Mouse (Mus musculus) forebrain, embryonic 16.5 days (tissue): ENCODE measurements at regions not wholly inside any gene's neighbourhood (a gene's known extent, or its start where the extent isn't known, plus 50 kb on each side); places are given as distances from the start of the nearest gene placed in this dataset.

Source experiments
- ATAC-seq: fragments of 200-750 bp; cut with Nextera tagmentation; 2 replicates; pipeline ENCODE4 v1.8.0; 2017; ENCODE audit warnings: mild to moderate bottlenecking, moderate library complexity
- H3K27ac ChIP-seq: fragments of 300-500 bp; sonication (generic); 2 replicates; pipeline ENCODE4 v1.5.1; 2014; ENCODE audit warnings: low read length, control low read depth
- H3K27me3 ChIP-seq: fragments of 300-500 bp; sonication (generic); replicated peaks from 2 replicates; pipeline ENCODE4 v1.6.1; 2014; ENCODE audit warnings: low read length; ENCODE audit not compliant: control insufficient read depth, insufficient read depth
- H3K36me3 ChIP-seq: fragments of 300-500 bp; sonication (generic); 2 replicates; pipeline ENCODE4 v1.6.1; 2014; ENCODE audit not compliant: control insufficient read depth, insufficient read depth
- H3K4me1 ChIP-seq: fragments of 300-500 bp; sonication (generic); replicated peaks from 2 replicates; pipeline ENCODE4 v1.6.1; 2014; ENCODE audit warnings: low read length; ENCODE audit not compliant: control insufficient read depth, insufficient read depth
- H3K4me2 ChIP-seq: fragments of 300-500 bp; sonication (generic); 2 replicates; pipeline ENCODE4 v1.6.1; 2014; ENCODE audit warnings: mild to moderate bottlenecking, low read length, control low read depth
- H3K4me3 ChIP-seq: fragments of 300-500 bp; sonication (generic); replicated peaks from 2 replicates; pipeline ENCODE4 v1.5.1; 2014; ENCODE audit warnings: mild to moderate bottlenecking, low read length, control low read depth
- H3K9ac ChIP-seq: fragments of 300-500 bp; sonication (generic); replicated peaks from 2 replicates; pipeline ENCODE4 v1.6.1; 2014; ENCODE audit warnings: low read depth, low read length, control low read depth
- H3K9me3 ChIP-seq: fragments of 300-500 bp; sonication (generic); 2 replicates; pipeline ENCODE4 v1.6.1; 2016; ENCODE audit warnings: low read length; ENCODE audit not compliant: control insufficient read depth
- WGBS: fragments of 180-500 bp; shearing (Covaris S2); extraction: QIAGEN DNeasy Blood & Tissue Kit; methylation state at CpG from one replicate; pipeline ENCODE4 v1.1.7; 2014; 5-methylcytosine and 5-hydroxymethylcytosine counted together

- Histone ChIP-seq H3K36me3 (no peaks in the 10 kb centered on the region), H3K4me1 (0 out of 2 replicates have a peak, but pooled peaks cover 2% of the 10 kb centered on the region), H3K27me3 (no peaks in the 10 kb centered on the region), H3K4me2 (no peak overlapping the region), H3K27ac (no peak overlapping the region), H3K9ac (no peak overlapping the region), H3K9me3 (no peaks in the 10 kb centered on the region), H3K4me3 (no peak overlapping the region)
- ATAC-seq, result no peak
- 83% methylated on average over 3 of the region's 3 CpGs for WGBS
Measured at GRCm38 (mm10) chr9:101730136-101730535, 131.5 kb upstream of the 9630041A04Rik start.

- ATAC-seq, result no peak
- WGBS, result 25% methylated on average over 2 of the region's 2 CpGs
Measured at GRCm38 (mm10) chr9:101717911-101718310, 143.7 kb upstream of the 9630041A04Rik start.

GRCm38 (mm10) chr9:101716326-101716725 lies 145.3 kb upstream of the 9630041A04Rik start:
- Histone ChIP-seq H3K27me3 (no peaks in the 10 kb centered on the region), H3K4me3 (no peak overlapping the region), H3K4me2 (no peak overlapping the region), H3K36me3 (no peaks in the 10 kb centered on the region), H3K27ac (no peak overlapping the region), H3K9me3 (no peaks in the 10 kb centered on the region; the same call in 1 of the 2 replicates), H3K9ac (no peak overlapping the region), H3K4me1 (0 out of 2 replicates have a peak, but pooled peaks cover 3% of the 10 kb centered on the region)
- no peak for ATAC-seq
- WGBS, result 78% methylated on average over 5 of the region's 5 CpGs

More at GRCm38 (mm10) chr9:101717911-101718310, 143.7 kb upstream of the 9630041A04Rik start:
- H3K36me3 ChIP-seq, result no peaks in the 10 kb centered on the region
- no peak overlapping the region for H3K4me3 ChIP-seq
- no peak overlapping the region for H3K9ac ChIP-seq
- no peak overlapping the region for H3K27ac ChIP-seq
- H3K9me3 ChIP-seq, result no peaks in the 10 kb centered on the region; the same call in 1 of the 2 replicates
- 0 out of 2 replicates have a peak, but pooled peaks cover 3% of the 10 kb centered on the region for H3K4me1 ChIP-seq
- no peaks in the 10 kb centered on the region for H3K27me3 ChIP-seq
- no peak overlapping the region for H3K4me2 ChIP-seq

GRCm38 (mm10) chr9:101714805-101715204 lies 146.8 kb upstream of the 9630041A04Rik start:
- H3K4me1 ChIP-seq, result 0 out of 2 replicates have a peak, but pooled peaks cover 3% of the 10 kb centered on the region
- no peak for ATAC-seq
- WGBS, result 56% methylated on average over 5 of the region's 5 CpGs

GRCm38 (mm10) chr9:101710611-101711071 lies 151.0 kb upstream of the 9630041A04Rik start:
- no peaks in the 10 kb centered on the region; the same call in 1 of the 2 replicates for H3K9me3 ChIP-seq
- H3K27me3 ChIP-seq, result no peaks in the 10 kb centered on the region
- no peaks in the 10 kb centered on the region for H3K4me1 ChIP-seq
- H3K4me3 ChIP-seq, result no peak overlapping the region
- peak; percentile 89 for ATAC-seq
- WGBS, result 54% methylated on average over 8 of the region's 8 CpGs
- H3K9ac ChIP-seq, result no peak overlapping the region
- H3K4me2 ChIP-seq, result no peak overlapping the region
- no peaks in the 10 kb centered on the region for H3K36me3 ChIP-seq
- no peak overlapping the region for H3K27ac ChIP-seq

More at GRCm38 (mm10) chr9:101714805-101715204, 146.8 kb upstream of the 9630041A04Rik start:
- no peaks in the 10 kb centered on the region; the same call in 1 of the 2 replicates for H3K9me3 ChIP-seq
- H3K36me3 ChIP-seq, result no peaks in the 10 kb centered on the region
- H3K27me3 ChIP-seq, result no peaks in the 10 kb centered on the region
- no peak overlapping the region for H3K4me3 ChIP-seq
- no peak overlapping the region for H3K4me2 ChIP-seq
- no peak overlapping the region for H3K27ac ChIP-seq
- H3K9ac ChIP-seq, result no peak overlapping the region

- no peak overlapping the region for H3K4me3 ChIP-seq
- ATAC-seq, result no peak
- no peak overlapping the region for H3K9ac ChIP-seq
- H3K36me3 ChIP-seq, result no peaks in the 10 kb centered on the region
- H3K27ac ChIP-seq, result no peak overlapping the region
- no peaks in the 10 kb centered on the region for H3K9me3 ChIP-seq
- no peak overlapping the region for H3K4me2 ChIP-seq
- 68% methylated on average over 7 of the region's 7 CpGs for WGBS
- H3K4me1 ChIP-seq, result no peaks in the 10 kb centered on the region
- no peaks in the 10 kb centered on the region for H3K27me3 ChIP-seq
Measured at GRCm38 (mm10) chr9:101700368-101700767, 161.3 kb upstream of the 9630041A04Rik start.

- H3K9ac ChIP-seq, result no peak overlapping the region
- no peak overlapping the region for H3K4me2 ChIP-seq
- ATAC-seq, result no peak
- H3K27ac ChIP-seq, result no peak overlapping the region
- H3K4me3 ChIP-seq, result no peak overlapping the region
- no peaks in the 10 kb centered on the region for H3K9me3 ChIP-seq
- H3K4me1 ChIP-seq, result peaks cover 16% of the 10 kb centered on the region
- WGBS, result 87% methylated on average over 5 of the region's 5 CpGs
- H3K36me3 ChIP-seq, result no peaks in the 10 kb centered on the region
- H3K27me3 ChIP-seq, result no peaks in the 10 kb centered on the region
Measured at GRCm38 (mm10) chr9:101694054-101694453, 167.6 kb upstream of the 9630041A04Rik start.

- no peaks in the 10 kb centered on the region for H3K36me3 ChIP-seq
- ATAC-seq, result no peak
- peaks cover 16% of the 10 kb centered on the region for H3K4me1 ChIP-seq
- H3K27me3 ChIP-seq, result no peaks in the 10 kb centered on the region
- H3K9ac ChIP-seq, result no peak overlapping the region
- peak overlapping the region; percentile 41 for H3K27ac ChIP-seq
- 63% methylated on average over 6 of the region's 6 CpGs for WGBS
- H3K4me3 ChIP-seq, result no peak overlapping the region
- H3K9me3 ChIP-seq, result no peaks in the 10 kb centered on the region
- H3K4me2 ChIP-seq, result no peak overlapping the region; the same call in 1 of the 2 replicates
Measured at GRCm38 (mm10) chr9:101691336-101691735, 170.3 kb upstream of the 9630041A04Rik start.

GRCm38 (mm10) chr9:101690916-101691315 lies 170.7 kb upstream of the 9630041A04Rik start:
- peaks cover 16% of the 10 kb centered on the region for H3K4me1 ChIP-seq
- H3K27me3 ChIP-seq, result no peaks in the 10 kb centered on the region
- 10% methylated on average over 7 of the region's 7 CpGs for WGBS
- H3K4me3 ChIP-seq, result peak overlapping the region; percentile 37
- ATAC-seq, result peak; percentile 43; the same call in 1 of the 2 replicates
- no peaks in the 10 kb centered on the region for H3K36me3 ChIP-seq
- no peaks in the 10 kb centered on the region for H3K9me3 ChIP-seq
- peak overlapping the region; percentile 41 for H3K27ac ChIP-seq
- H3K4me2 ChIP-seq, result peak overlapping the region; percentile 69
- 0 out of 2 replicates have a peak overlapping the region, but pooled peaks have one; percentile 19 for H3K9ac ChIP-seq
